Mouse (Mus musculus): ENCODE data around the gene Exosc1.

DNA sequence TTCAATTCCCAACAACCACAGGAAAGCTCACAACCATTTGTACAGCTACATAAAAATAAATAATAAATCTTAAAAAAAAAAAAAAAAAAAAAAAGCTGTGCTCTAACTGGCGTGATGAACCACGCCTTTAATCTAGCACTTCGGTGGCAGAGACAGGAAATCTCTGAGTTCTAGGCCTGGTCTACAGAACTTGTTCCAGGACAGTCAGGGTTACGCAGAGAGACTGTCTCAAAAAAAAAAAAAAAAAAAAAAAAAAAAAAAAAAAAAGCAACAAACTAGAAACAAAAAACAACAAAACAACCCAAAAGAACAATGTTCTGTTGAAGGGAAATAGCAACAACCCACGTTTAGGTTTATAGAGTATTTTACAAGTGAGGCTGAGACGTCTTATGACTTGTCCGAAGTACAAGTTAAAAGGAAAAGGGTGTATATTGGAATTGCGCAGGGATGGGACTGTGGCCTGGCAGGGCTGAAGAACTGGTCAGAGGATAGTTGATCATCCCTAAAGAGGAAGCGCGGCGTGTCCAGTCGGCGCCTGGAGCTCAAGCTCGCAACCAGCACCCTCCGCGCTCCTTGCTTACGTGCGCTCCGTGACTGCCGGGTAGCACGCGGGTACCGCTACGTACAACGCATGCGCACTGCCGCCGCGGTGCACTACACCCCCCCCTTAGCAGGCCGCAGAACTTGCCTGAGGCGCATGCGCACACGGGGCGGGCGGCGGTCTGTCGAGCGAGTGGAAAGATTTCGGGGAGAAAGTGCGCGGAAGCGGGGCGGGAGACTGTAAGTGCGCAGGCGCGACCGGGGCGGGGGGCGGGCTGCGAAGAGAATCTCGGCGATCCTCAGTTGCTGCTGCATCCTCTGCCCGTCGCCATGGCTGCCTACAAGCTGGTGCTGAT is 21.8 kb downstream of the Exosc1 start, which contains the start of gene Pgam1:
- TF ChIP-seq POLR2A (IDR thresholded peaks at IDR 0.05; ENCODE audit: control insufficient read depth, low read depth, low read length) = peak; percentile 86
- TF ChIP-seq CTCF (IDR thresholded peaks at IDR 0.05; ENCODE audit: control insufficient read depth, insufficient read depth, insufficient replicate concordance, low read depth, low read length) = no peak
